Mouse (Mus musculus): ENCODE results near the gene Ces1d. TPM values are rescaled to one million over a fixed set of nuclear protein-coding genes. Genes with fewer than 3 reads are reported as not detected.

Ces1d gene
- polyA plus RNA-seq, 1 experiment from 2014 or later, result 0.15 TPM

GRCm38 (mm10) chr8:93126476-93126875 is 71.2 kb downstream of the Ces1d start:
- no peak overlapping the region for H3K9ac ChIP-seq
- no peak overlapping the region for H3K4me2 ChIP-seq
- 81% methylated on average over 2 of the region's 2 CpGs for WGBS
- no peaks in the 10 kb centered on the region for H3K36me3 ChIP-seq (replicated peaks)
- H3K4me1 ChIP-seq, result no peaks in the 10 kb centered on the region
- H3K4me3 ChIP-seq (replicated peaks), result no peak overlapping the region
- no peak for ATAC-seq (ENCODE audit: low FRiP score)
- no peaks in the 10 kb centered on the region for H3K9me3 ChIP-seq
- no peak overlapping the region for H3K27ac ChIP-seq
- no peaks in the 10 kb centered on the region for H3K27me3 ChIP-seq

- Histone ChIP-seq H3K36me3 (replicated peaks) (no peaks in the 10 kb centered on the region), H3K9ac (no peak overlapping the region), H3K27me3 (no peaks in the 10 kb centered on the region), H3K9me3 (no peaks in the 10 kb centered on the region), H3K27ac (no peak overlapping the region), H3K4me3 (replicated peaks) (no peak overlapping the region), H3K4me1 (no peaks in the 10 kb centered on the region), H3K4me2 (no peak overlapping the region)
- ATAC-seq (ENCODE audit: low FRiP score), result no peak
- WGBS, result 98% methylated on average over 1 of the region's 1 CpGs
These were observed 75.6 kb downstream of the Ces1d start for GRCm38 (mm10) chr8:93122005-93122404.

Other genes with a start within 250 kb of the Ces1d start
- gene Slc6a2, start 237.8 kb downstream of the Ces1d start, polyA plus RNA-seq (2016; fragmentation: Nextera tagmentation; extraction: Ambion mirVana), result 0.03 TPM in 1 of 2 replicates, not detected in the other
- gene Ces1a, start 149.6 kb downstream of the Ces1d start, polyA plus RNA-seq (2016; fragmentation: Nextera tagmentation; extraction: Ambion mirVana), result not detected in 2 replicates
- gene Ces1b, start 117.8 kb downstream of the Ces1d start, polyA plus RNA-seq (2016; fragmentation: Nextera tagmentation; extraction: Ambion mirVana), result not detected in 2 replicates
- not detected in 2 replicates for gene Ces1c, start 66.6 kb downstream of the Ces1d start, polyA plus RNA-seq (2016; fragmentation: Nextera tagmentation; extraction: Ambion mirVana)
- not detected in 2 replicates for gene Ces1e, start 31.8 kb upstream of the Ces1d start, polyA plus RNA-seq (2016; fragmentation: Nextera tagmentation; extraction: Ambion mirVana)
- gene Ces1f, start 81.9 kb upstream of the Ces1d start, polyA plus RNA-seq (2016; fragmentation: Nextera tagmentation; extraction: Ambion mirVana), result not detected in 2 replicates
- not detected in 2 replicates for gene Ces1g, start 139.5 kb upstream of the Ces1d start, polyA plus RNA-seq (2016; fragmentation: Nextera tagmentation; extraction: Ambion mirVana)
- gene Ces1h, start 181.9 kb upstream of the Ces1d start, polyA plus RNA-seq (2016; fragmentation: Nextera tagmentation; extraction: Ambion mirVana), result not detected in 2 replicates